Mouse (Mus musculus) Patski (cell line): ENCODE measurements around the gene Kcnmb3. TPM values are rescaled to one million over a fixed set of nuclear protein-coding genes. Genes with fewer than 3 reads are reported as not detected.
"Not testable (repeated sequence)": the region's sequence is repeated elsewhere in the genome, so short reads cannot be mapped to it uniquely, and the experiment has no call there.

Experiments
- ATAC-seq: fragments of 100-300 bp; one replicate; pipeline ENCODE4 v1.8.0; 2021
- CTCF ChIA-PET: fragments of 350-600 bp; sonication (Branson Sonifier 250); formaldehyde crosslinking; loops from one replicate; lab custom pipeline; 2022; ENCODE audit warnings: inconsistent platforms; lab: Charles Lee
- POLR2A ChIA-PET: fragments of 350-600 bp; sonication (Branson Sonifier 250); formaldehyde crosslinking; loops from one replicate; lab custom pipeline; 2022; ENCODE audit warnings: antibody characterized with exemption, inconsistent platforms; lab: Charles Lee
- DNase-seq: peaks from one replicate; pipeline ENCODE4 v3.0.0-alpha.2; 2011; ENCODE audit warnings: low read depth, low spot score
- H3K27me3 ChIP-seq: fragments of 371-371 bp; one replicate; pipeline ENCODE4 v1.5.1; 2021
- CTCF ChIP-seq: fragments of 100-300 bp; IDR thresholded peaks from one replicate; pipeline ENCODE4 v1.5.1; 2021
- in situ Hi-C: fragments of 300-500 bp; cut with MboI; formaldehyde crosslinking; loops from 3 replicates; pipeline ENCODE4 v1.11.1; 2018; ENCODE audit warnings: low pct_unique_long_range_greater_than_20kb, mixed read lengths
- polyA plus RNA-seq: library from polyadenylated mRNA; unstranded; gene quantifications from one replicate; pipeline ENCODE4 v1.2.3, GENCODE M21; 2021

Gene Kcnmb3
- polyA plus RNA-seq, 1 experiment from 2014 or later = not detected

- CTCF ChIA-PET = interaction anchor here (0.7 to 2.7 kb wide), 4 partner anchors 9 to 58 kb away, joined by 3 to 8 read pairs (median 4); no protein-coding TSS in a partner anchor
- DNase-seq (no peak), ATAC-seq (no peak)
- POLR2A ChIA-PET = no interaction called here
- in situ Hi-C loops = loop anchor here (5.0 kb wide), 1 partner anchor 91 kb away; no protein-coding TSS in a partner anchor
- no peaks in the 10 kb centered on the region for H3K27me3 ChIP-seq
- no peak for TF ChIP-seq CTCF
Observed at GRCm38 (mm10) chr3:32437820-32438219, 54.2 kb downstream of the Kcnmb3 start.

GRCm38 (mm10) chr3:32437297-32437696, 54.7 kb downstream of the Kcnmb3 start:
- ChIA-PET POLR2A (no interaction called here), CTCF (interaction anchor here (0.7 to 2.7 kb wide), 4 partner anchors 10 to 58 kb away, joined by 3 to 8 read pairs (median 4); no protein-coding TSS in a partner anchor)
- no peaks in the 10 kb centered on the region for H3K27me3 ChIP-seq
- no peak for DNase-seq
- in situ Hi-C loops = loop anchor here (5.0 kb wide), 1 partner anchor 90 kb away; no protein-coding TSS in a partner anchor
- peak; percentile 91 for ATAC-seq
- TF ChIP-seq CTCF = no peak

- CTCF ChIA-PET = interaction anchor here (0.9 kb wide), 1 partner anchor 103 kb away, joined by 3 read pairs; no protein-coding TSS in a partner anchor
- DNase-seq (no peak), ATAC-seq (no peak)
- POLR2A ChIA-PET = interaction anchor here (1.0 kb wide), 1 partner anchor 16 kb away, joined by 3 read pairs; no protein-coding TSS in a partner anchor
- H3K27me3 ChIP-seq = no peaks in the 10 kb centered on the region
- no peak for TF ChIP-seq CTCF
- in situ Hi-C loops = loop anchor here (5.0 kb wide), 1 partner anchor 89 kb away; no protein-coding TSS in a partner anchor
Observed at GRCm38 (mm10) chr3:32436101-32436500, 55.9 kb downstream of the Kcnmb3 start.

- no peak for TF ChIP-seq CTCF
- in situ Hi-C loops = no loop called here
- ChIA-PET POLR2A (no interaction called here), CTCF (no interaction called here)
- no peak for DNase-seq
- no peaks in the 10 kb centered on the region for H3K27me3 ChIP-seq
- ATAC-seq = no peak
Observed at GRCm38 (mm10) chr3:32434016-32434415, 58.0 kb downstream of the Kcnmb3 start.

GRCm38 (mm10) chr3:32430394-32430793, 61.6 kb downstream of the Kcnmb3 start:
- in situ Hi-C loops = no loop called here
- no peak for DNase-seq
- H3K27me3 ChIP-seq = no peaks in the 10 kb centered on the region
- ChIA-PET CTCF (interaction anchor here (0.7 to 2.5 kb wide), 7 partner anchors 8 to 28 kb away, joined by 3 to 6 read pairs (median 4); no protein-coding TSS in a partner anchor), POLR2A (no interaction called here)
- no peak for TF ChIP-seq CTCF
- ATAC-seq = no peak

GRCm38 (mm10) chr3:32429351-32429750, 62.7 kb downstream of the Kcnmb3 start:
- ATAC-seq, DNase-seq, H3K27me3 ChIP-seq, in situ Hi-C loops: not testable (repeated sequence)
- CTCF ChIA-PET = interaction anchor here (1.4 to 2.5 kb wide), 3 partner anchors 11 to 13 kb away, joined by 3 to 6 read pairs (median 5); no protein-coding TSS in a partner anchor
- POLR2A ChIA-PET = interaction anchor here (0.6 kb wide), 1 partner anchor 1578 kb away, joined by 5 read pairs; no protein-coding TSS in a partner anchor

- DNase-seq (no peak), ATAC-seq (no peak)
- in situ Hi-C loops = no loop called here
- POLR2A ChIA-PET = interaction anchor here (0.9 kb wide), 1 partner anchor 11 kb away, joined by 3 read pairs; no protein-coding TSS in a partner anchor
- CTCF ChIA-PET = interaction anchor here (1.2 to 2.5 kb wide), 4 partner anchors 11 to 21 kb away, joined by 3 to 6 read pairs (median 4); no protein-coding TSS in a partner anchor
- no peaks in the 10 kb centered on the region for H3K27me3 ChIP-seq
- no peak for TF ChIP-seq CTCF
Observed at GRCm38 (mm10) chr3:32428921-32429320, 63.1 kb downstream of the Kcnmb3 start.

GRCm38 (mm10) chr3:32428361-32428760, 63.7 kb downstream of the Kcnmb3 start:
- ATAC-seq (no peak), DNase-seq (no peak)
- ChIA-PET CTCF (interaction anchor here (1.2 to 2.5 kb wide), 3 partner anchors 12 to 20 kb away, joined by 3 to 6 read pairs (median 3); no protein-coding TSS in a partner anchor), POLR2A (interaction anchor here (0.9 kb wide), 1 partner anchor 11 kb away, joined by 3 read pairs; no protein-coding TSS in a partner anchor)
- in situ Hi-C loops = no loop called here
- TF ChIP-seq CTCF = no peak
- no peaks in the 10 kb centered on the region for H3K27me3 ChIP-seq

GRCm38 (mm10) chr3:32427695-32428094, 64.3 kb downstream of the Kcnmb3 start:
- ATAC-seq (no peak), DNase-seq (no peak)
- in situ Hi-C loops = no loop called here
- POLR2A ChIA-PET = interaction anchor here (1.0 kb wide), 1 partner anchor 50 kb away, joined by 3 read pairs; no protein-coding TSS in a partner anchor
- no peak for TF ChIP-seq CTCF
- H3K27me3 ChIP-seq = no peaks in the 10 kb centered on the region
- CTCF ChIA-PET = interaction anchor here (1.1 to 1.4 kb wide), 4 partner anchors 11 to 32 kb away, joined by 3 to 4 read pairs (median 3); no protein-coding TSS in a partner anchor

Other genes starting within 250 kb of the Kcnmb3 start
- gene Zmat3, start 126.2 kb downstream of the Kcnmb3 start, polyA plus RNA-seq = 23.8 TPM
- gene Pik3ca, start 94.6 kb downstream of the Kcnmb3 start, polyA plus RNA-seq = 60.0 TPM
- 69.7 TPM for gene Zfp639, start 18.0 kb upstream of the Kcnmb3 start, polyA plus RNA-seq
- gene Mfn1, start 37.2 kb upstream of the Kcnmb3 start, polyA plus RNA-seq = 155 TPM
- 0.94 TPM for gene Gnb4, start 124.4 kb upstream of the Kcnmb3 start, polyA plus RNA-seq
- 105 TPM for gene Actl6a, start 214.1 kb upstream of the Kcnmb3 start, polyA plus RNA-seq
- gene Ndufb5, start 244.8 kb upstream of the Kcnmb3 start, polyA plus RNA-seq = 385 TPM
- gene Mrpl47, start 245.4 kb upstream of the Kcnmb3 start, polyA plus RNA-seq = 43.5 TPM